Mouse (Mus musculus): ENCODE data around the gene H2-T23.
A peak's percentile ranks its signal among the peaks of the same experiment; 100 is the strongest.

The H2-T23 gene

DNA sequence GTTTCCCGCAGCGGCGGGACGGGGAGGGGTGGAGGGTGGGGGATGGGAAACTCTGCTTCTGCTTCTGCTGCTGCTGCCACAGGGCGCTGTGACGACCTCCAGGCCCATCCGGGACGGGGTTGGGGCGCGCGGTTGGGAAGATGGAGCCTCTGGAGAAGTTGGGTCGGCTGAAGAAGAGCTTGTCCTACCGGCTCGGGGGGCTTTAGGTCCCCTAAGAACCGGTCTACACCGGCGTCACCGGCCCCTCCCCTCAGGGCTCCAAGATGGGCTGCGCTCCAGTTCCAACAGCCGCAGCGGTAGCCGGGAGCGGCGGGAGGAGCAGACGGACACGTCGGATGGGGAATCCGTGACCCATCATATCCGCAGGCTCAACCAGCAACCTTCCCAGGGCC is 52.3 kb downstream of the H2-T23 start:
- peak; percentile 76 for DNase-seq

All from cerebellum, adult 9-10 months (tissue).